Mouse (Mus musculus) small intestine, adult 10 weeks (tissue): ENCODE data around the gene Gpr158. TPM values are rescaled to one million over a fixed set of nuclear protein-coding genes. Genes with fewer than 3 reads are reported as not detected.

Experiments used
- polyA plus RNA-seq: library from polyadenylated mRNA; stranded (reverse); fragments of 350-450 nt; fragmentation: Illumina TruSeq; extraction: RNeasy Lipid Tissue Mini Kit (QIAGEN cat#74804); gene quantifications from one replicate; pipeline ENCODE4 v1.2.3, GENCODE M21; 2014; ENCODE audit warnings: low replicate concordance

Gene Gpr158
- polyA plus RNA-seq: 0.07 TPM

DNA sequence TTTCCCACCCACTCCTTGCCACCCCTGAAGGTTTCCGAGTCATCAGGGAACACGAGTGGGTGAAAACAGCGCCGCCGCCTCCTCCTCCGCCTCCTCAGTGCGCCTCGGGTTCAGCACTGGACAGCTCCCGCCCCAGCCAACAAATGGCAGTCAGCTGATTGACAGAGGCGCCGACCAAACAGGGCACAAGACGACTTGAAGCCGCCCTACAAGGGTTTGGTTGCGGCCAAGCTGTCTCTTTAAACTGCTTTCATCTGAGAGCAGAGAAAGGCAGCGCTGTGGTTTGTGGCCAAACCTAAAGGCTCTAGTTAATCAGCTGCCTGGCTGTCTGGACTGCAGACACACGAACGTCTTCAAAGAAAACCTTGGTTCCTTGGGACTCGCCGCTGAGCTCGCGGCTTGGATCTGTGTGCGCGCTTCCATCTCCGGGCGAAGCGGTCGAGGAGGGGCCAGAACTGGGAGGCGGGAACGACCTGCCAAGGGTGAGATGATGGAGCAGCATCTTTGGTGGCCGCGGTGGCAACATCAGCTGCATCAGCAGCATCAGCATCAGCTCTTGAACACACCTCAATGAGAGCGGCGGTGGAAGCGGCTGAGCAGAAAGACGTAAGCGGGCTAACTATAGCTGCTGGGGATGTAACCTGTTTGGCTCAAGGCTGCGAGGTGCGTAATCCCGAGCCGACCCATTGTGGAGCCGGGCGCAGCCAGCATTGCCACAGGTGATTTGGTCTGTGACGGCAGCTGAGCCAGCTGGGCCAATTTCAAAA, at the start of gene Gpr158:
Gene Gpr158, plus strand, starts transcription at position 198 of the 767 bp plus-strand sequence.

Other genes starting within 250 kb of the Gpr158 start
- gene Enkur, start 162.2 kb upstream of the Gpr158 start, polyA plus RNA-seq: 3.7 TPM
- 12.1 TPM for gene Thnsl1, start 161.8 kb upstream of the Gpr158 start, polyA plus RNA-seq